Mouse (Mus musculus) limb, embryonic 11.5 days (tissue): ENCODE measurements around the gene Bmi1. TPM values are rescaled to one million over a fixed set of nuclear protein-coding genes. Genes with fewer than 3 reads are reported as not detected.

ENCODE experiments used
- ATAC-seq: fragments of 200-750 bp; cut with Nextera tagmentation; 2 replicates; pipeline ENCODE4 v1.8.0; 2017; ENCODE audit warnings: low read depth; ENCODE audit not compliant: insufficient number of reproducible peaks, low FRiP score, low TSS enrichment
- DNase-seq: peaks from one replicate; pipeline ENCODE4 v3.0.0-alpha.2; 2015; ENCODE audit warnings: low spot score
- H3K27ac ChIP-seq: fragments of 300-500 bp; sonication (generic); replicated peaks from 2 replicates; pipeline ENCODE4 v1.5.1; 2014; ENCODE audit warnings: low read depth, mild to moderate bottlenecking, low read length
- H3K27me3 ChIP-seq: fragments of 300-500 bp; sonication (generic); 2 replicates; pipeline ENCODE4 v1.6.1; 2014; ENCODE audit warnings: mild to moderate bottlenecking, low read length, mixed read lengths; ENCODE audit not compliant: control insufficient read depth, insufficient read depth
- H3K36me3 ChIP-seq: fragments of 300-500 bp; sonication (generic); 2 replicates; pipeline ENCODE4 v1.6.1; 2014; ENCODE audit warnings: mild to moderate bottlenecking, low read length, moderate library complexity, mixed read lengths; ENCODE audit not compliant: control insufficient read depth, insufficient read depth
- H3K4me1 ChIP-seq: fragments of 300-500 bp; sonication (generic); 2 replicates; pipeline ENCODE4 v1.6.1; 2014; ENCODE audit warnings: low read length, mixed read lengths; ENCODE audit not compliant: control insufficient read depth, insufficient read depth
- H3K4me2 ChIP-seq: fragments of 300-500 bp; sonication (generic); 2 replicates; pipeline ENCODE4 v1.6.1; 2014; ENCODE audit warnings: low read depth, mild to moderate bottlenecking, moderate library complexity; ENCODE audit not compliant: severe bottlenecking
- H3K4me3 ChIP-seq: fragments of 300-500 bp; sonication (generic); 2 replicates; pipeline ENCODE4 v1.5.1; 2014; ENCODE audit warnings: low read depth, low read length
- H3K9ac ChIP-seq: fragments of 300-500 bp; sonication (generic); 2 replicates; pipeline ENCODE4 v1.6.1; 2014; ENCODE audit warnings: mild to moderate bottlenecking, low read length
- H3K9me3 ChIP-seq: fragments of 300-500 bp; sonication (generic); 2 replicates; pipeline ENCODE4 v1.6.1; 2016; ENCODE audit warnings: low read length; ENCODE audit not compliant: control insufficient read depth
- WGBS: fragments of 180-500 bp; shearing (Covaris S2); extraction: QIAGEN DNeasy Blood & Tissue Kit; methylation state at CpG from one replicate; pipeline ENCODE4 v1.1.7; 2014; 5-methylcytosine and 5-hydroxymethylcytosine counted together
- polyA plus RNA-seq: library from polyadenylated mRNA; unstranded; fragments of >200 nt; fragmentation: Nextera tagmentation; extraction: Ambion mirVana; gene quantifications from 2 replicates; pipeline ENCODE4 v1.2.1, GENCODE M21; 2014

Gene Bmi1
- polyA plus RNA-seq, 1 experiment from 2014 or later, result 31.4 TPM

DNA sequence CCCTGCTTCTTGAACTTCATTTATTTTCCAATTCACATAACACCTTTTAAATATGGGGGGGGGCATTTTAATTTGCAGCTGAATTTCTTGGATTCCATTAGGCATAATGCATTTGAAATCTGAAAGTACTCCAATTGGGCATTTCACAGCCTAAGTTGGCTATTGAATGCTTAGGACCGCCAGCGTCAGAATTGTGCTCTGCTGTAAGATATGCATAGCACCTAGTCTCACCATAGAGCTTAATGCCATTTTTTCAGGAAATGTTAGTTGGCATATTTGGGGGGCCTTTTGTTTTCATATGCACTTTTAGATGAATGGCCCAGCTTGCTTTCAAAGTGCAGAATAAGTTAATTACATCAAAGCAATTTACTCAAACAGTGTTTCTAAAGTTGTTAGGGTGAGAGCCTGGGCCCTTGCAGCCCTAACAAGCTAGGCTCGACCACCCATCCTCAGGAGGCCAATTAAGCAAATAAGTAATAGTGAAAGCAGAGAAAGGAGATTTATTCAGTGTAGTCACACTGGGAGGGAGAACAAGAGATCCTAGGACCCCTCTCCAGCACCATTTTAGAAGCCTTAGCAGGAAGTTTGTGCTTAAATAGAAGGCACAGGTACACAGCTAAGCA, 45.5 kb downstream of the Bmi1 start:
- no peaks in the 10 kb centered on the region for H3K27me3 ChIP-seq
- H3K9ac ChIP-seq, result no peak overlapping the region
- H3K36me3 ChIP-seq, result no peaks in the 10 kb centered on the region
- 56% methylated on average over 3 of the region's 3 CpGs for WGBS
- H3K4me3 ChIP-seq, result no peak overlapping the region
- no peak overlapping the region for H3K27ac ChIP-seq
- H3K9me3 ChIP-seq, result no peaks in the 10 kb centered on the region
- DNase-seq, result no peak
- no peaks in the 10 kb centered on the region for H3K4me1 ChIP-seq
- ATAC-seq, result no peak
- no peak overlapping the region for H3K4me2 ChIP-seq

- Histone ChIP-seq H3K4me3 (no peak overlapping the region), H3K9me3 (no peaks in the 10 kb centered on the region), H3K9ac (no peak overlapping the region), H3K36me3 (no peaks in the 10 kb centered on the region), H3K27me3 (no peaks in the 10 kb centered on the region), H3K27ac (no peak overlapping the region), H3K4me1 (no peaks in the 10 kb centered on the region), H3K4me2 (no peak overlapping the region)
- 67% methylated on average over 1 of the region's 1 CpGs for WGBS
- DNase-seq (no peak), ATAC-seq (no peak)
Observed at GRCm38 (mm10) chr2:18724462-18724861, 47.6 kb downstream of the Bmi1 start.

- no peak overlapping the region for H3K4me3 ChIP-seq
- ATAC-seq, result no peak
- no peak for DNase-seq
- H3K27ac ChIP-seq, result no peak overlapping the region
- 80% methylated on average over 4 of the region's 4 CpGs for WGBS
- H3K4me1 ChIP-seq, result no peaks in the 10 kb centered on the region
- no peaks in the 10 kb centered on the region for H3K27me3 ChIP-seq
- H3K9me3 ChIP-seq, result no peaks in the 10 kb centered on the region
- no peak overlapping the region for H3K9ac ChIP-seq
- no peaks in the 10 kb centered on the region for H3K36me3 ChIP-seq
- no peak overlapping the region for H3K4me2 ChIP-seq
Observed at GRCm38 (mm10) chr2:18725880-18726279, 49.1 kb downstream of the Bmi1 start.

- ATAC-seq (no peak), DNase-seq (no peak)
- Histone ChIP-seq H3K4me2 (no peak overlapping the region), H3K27me3 (no peaks in the 10 kb centered on the region), H3K9me3 (no peaks in the 10 kb centered on the region), H3K4me3 (no peak overlapping the region), H3K36me3 (no peaks in the 10 kb centered on the region), H3K9ac (no peak overlapping the region), H3K27ac (no peak overlapping the region), H3K4me1 (no peaks in the 10 kb centered on the region)
- 41% methylated on average over 9 of the region's 9 CpGs for WGBS
Observed at GRCm38 (mm10) chr2:18731718-18732117, 54.9 kb downstream of the Bmi1 start.

GRCm38 (mm10) chr2:18734394-18735127, 57.7 kb downstream of the Bmi1 start:
- 53% methylated on average over 5 of the region's 5 CpGs for WGBS
- ATAC-seq (no peak), DNase-seq (no peak)
- Histone ChIP-seq H3K9ac (no peak overlapping the region), H3K9me3 (no peaks in the 10 kb centered on the region), H3K27ac (no peak overlapping the region), H3K4me1 (no peaks in the 10 kb centered on the region), H3K4me3 (no peak overlapping the region), H3K4me2 (no peak overlapping the region), H3K27me3 (no peaks in the 10 kb centered on the region), H3K36me3 (no peaks in the 10 kb centered on the region)

Other genes with a start within 250 kb of the Bmi1 start
- 174 and 187 TPM in 2 replicates for gene Commd3, start 4.6 kb upstream of the Bmi1 start, polyA plus RNA-seq
- 0.10 TPM in 1 of 2 replicates, not detected in the other for gene Spag6, start 17.0 kb downstream of the Bmi1 start, polyA plus RNA-seq